Mouse (Mus musculus) heart, postnatal 10 days (tissue): ENCODE measurements around the gene Dpm2. TPM values are rescaled to one million over a fixed set of nuclear protein-coding genes. Genes with fewer than 3 reads are reported as not detected.

Experiments
- DNase-seq, 2 experiments: peaks; one replicate each; pipeline ENCODE4 v3.0.0; 2021
- intact Hi-C: fragments of 180-260 bp; cut with DNase I; formaldehyde crosslinking; loops from one replicate; pipeline ENCODE4 v1.15.1; 2025
- total RNA-seq, 2 experiments: library from RNA; stranded (reverse); gene quantifications; 2 replicates each; pipeline ENCODE4 v1.2.3; 2021

Gene Dpm2
- total RNA-seq, 2 experiments from 2014 or later = 31.2 to 32.6 TPM

- intact Hi-C loops = no loop called here
- no peak for DNase-seq
These were observed 27.6 kb upstream of the Dpm2 start for GRCm38 (mm10) chr2:32543031-32543449.

GRCm38 (mm10) chr2:32546951-32547350 lies 23.7 kb upstream of the Dpm2 start:
- intact Hi-C loops = no loop called here
- DNase-seq = no peak

GRCm38 (mm10) chr2:32547380-32547779 lies 23.3 kb upstream of the Dpm2 start:
- intact Hi-C loops = no loop called here
- no peak for DNase-seq

GRCm38 (mm10) chr2:32547964-32548739 lies 22.5 kb upstream of the Dpm2 start:
- peak; percentile 64 to 76 for DNase-seq
- intact Hi-C loops = no loop called here

- intact Hi-C loops = no loop called here
- DNase-seq = no peak
These were observed 21.5 kb upstream of the Dpm2 start for GRCm38 (mm10) chr2:32549171-32549570.

GRCm38 (mm10) chr2:32549764-32550163 lies 20.9 kb upstream of the Dpm2 start:
- DNase-seq = peak; percentile 84 to 87
- intact Hi-C loops = no loop called here

GRCm38 (mm10) chr2:32551236-32551635 lies 19.4 kb upstream of the Dpm2 start:
- DNase-seq = no peak
- intact Hi-C loops = no loop called here

GRCm38 (mm10) chr2:32553592-32554148 lies 17.0 kb upstream of the Dpm2 start:
- no peak for DNase-seq
- intact Hi-C loops = no loop called here

- intact Hi-C loops = no loop called here
- DNase-seq = no peak
These were observed 15.2 kb upstream of the Dpm2 start for GRCm38 (mm10) chr2:32555484-32555883.

GRCm38 (mm10) chr2:32556019-32556418 lies 14.6 kb upstream of the Dpm2 start:
- intact Hi-C loops = no loop called here
- no peak for DNase-seq

- intact Hi-C loops = no loop called here
These were observed 11.1 kb upstream of the Dpm2 start for GRCm38 (mm10) chr2:32559570-32559969.

GRCm38 (mm10) chr2:32566536-32567063 lies 4.1 kb upstream of the Dpm2 start:
- peak; percentile 85 to 86 for DNase-seq
- intact Hi-C loops = loop anchor here (1.0 to 2.0 kb wide), 3 partner anchors 30 to 162 kb away; no protein-coding TSS in a partner anchor

More at GRCm38 (mm10) chr2:32559570-32559969, 11.1 kb upstream of the Dpm2 start:
- no peak for DNase-seq

- intact Hi-C loops = no loop called here
- peak; percentile 62 to 63 for DNase-seq
These were observed 2.5 kb upstream of the Dpm2 start for GRCm38 (mm10) chr2:32568149-32568548.

- peak in 1 of 2 experiments; percentile 39 for DNase-seq
- intact Hi-C loops = no loop called here
These were observed 1.7 kb upstream of the Dpm2 start for GRCm38 (mm10) chr2:32568941-32569340.

- no peak for DNase-seq
- intact Hi-C loops = loop anchor here (5.0 kb wide), 1 partner anchor 35 kb away; no protein-coding TSS in a partner anchor
These were observed 1.5 kb downstream of the Dpm2 start for GRCm38 (mm10) chr2:32572196-32572595.

- no peak for DNase-seq
- intact Hi-C loops = loop anchor here (5.0 kb wide), 1 partner anchor 33 kb away; no protein-coding TSS in a partner anchor
These were observed 3.8 kb downstream of the Dpm2 start, which contains the start of gene Pip5kl1 for GRCm38 (mm10) chr2:32574497-32574896. Pip5kl1 (plus strand) TSS chr2:32574797.

GRCm38 (mm10) chr2:32574901-32575585 lies 4.4 kb downstream of the Dpm2 start:
- peak; percentile 54 to 69 for DNase-seq
- intact Hi-C loops = loop anchor here (5.0 kb wide), 1 partner anchor 32 kb away; no protein-coding TSS in a partner anchor

- intact Hi-C loops = no loop called here
- no peak for DNase-seq
These were observed 5.0 kb downstream of the Dpm2 start, which contains the start of gene 9430097D07Rik for GRCm38 (mm10) chr2:32575586-32576160. 9430097D07Rik (minus strand) TSS chr2:32575684.

GRCm38 (mm10) chr2:32576532-32576931 lies 5.9 kb downstream of the Dpm2 start:
- intact Hi-C loops = no loop called here
- DNase-seq = no peak
